In genomic region chr10:10468699-10469547, GRCm38 (mm10) we compare ENCODE assay signal across 9 mouse cellular contexts. TPM values are rescaled to one million over a fixed set of nuclear protein-coding genes. Genes with fewer than 3 reads are reported as not detected.
DNase-seq lines count a peak whose midpoint lies in the region; ATAC-seq and TF ChIP-seq lines count a peak whose summit lies in the region.
"Had no signal": no experiment of that assay in that cellular context is flagged by ENCODE, and none has a peak within 500 bp of the region (broad histone marks: within the 10 kb centered on the region; RNA-seq: fewer than 3 reads in every experiment).

No protein-coding gene starts in this region.

- TF ChIP-seq EP300 in heart, adult 2 months (IDR thresholded peaks at IDR 0.05; ENCODE audit: insufficient read depth, low read depth, low read length): no peak

- no peak overlapping the region for H3K27ac ChIP-seq in heart, adult 2 months
- H3K27ac ChIP-seq in bone marrow, adult 2 months (ENCODE audit: control insufficient read depth, insufficient read depth, low read depth, low read length, poor library complexity): peak overlapping the region; percentile 35; the same call in 1 of the 2 replicates
- H3K27ac ChIP-seq in forebrain, postnatal 0 days (ENCODE audit: low read depth, low read length): no peak overlapping the region
- H3K27ac ChIP-seq in liver, embryonic 16.5 days (ENCODE audit: low read length): peak overlapping the region; percentile 61
- H3K27ac ChIP-seq in kidney, embryonic 15.5 days: no peak overlapping the region
- H3K27ac ChIP-seq: neural tube, embryonic 12.5 days had no signal

- ATAC-seq in forebrain, postnatal 0 days: peak; percentile 69
- ATAC-seq in liver, embryonic 16.5 days (ENCODE audit: low read depth): peak; percentile 38; the same call in 1 of the 2 replicates
- no peak for ATAC-seq in kidney, embryonic 15.5 days (replicated peaks; ENCODE audit: low FRiP score)

- H3K4me1 ChIP-seq in heart, adult 2 months (ENCODE audit: control insufficient read depth, insufficient read depth, low read length): no peaks in the 10 kb centered on the region
- H3K4me1 ChIP-seq in bone marrow, adult 2 months (ENCODE audit: control insufficient read depth, insufficient read depth, low read length): peaks cover 2% of the 10 kb centered on the region
- peaks cover 10% of the 10 kb centered on the region for H3K4me1 ChIP-seq in forebrain, postnatal 0 days (ENCODE audit: insufficient read depth)
- H3K4me1 ChIP-seq in liver, embryonic 16.5 days (ENCODE audit: control insufficient read depth, low read depth, low read length): no peaks in the 10 kb centered on the region; the same call in 1 of the 2 replicates
- peaks cover 6% of the 10 kb centered on the region for H3K4me1 ChIP-seq in kidney, embryonic 15.5 days

- H3K4me3 ChIP-seq in heart, adult 2 months: no peak overlapping the region
- H3K4me3 ChIP-seq in bone marrow, adult 2 months (replicated peaks; ENCODE audit: control insufficient read depth, low read depth, low read length): no peak overlapping the region
- H3K4me3 ChIP-seq in forebrain, postnatal 0 days (ENCODE audit: low read depth, low read length): no peak overlapping the region
- H3K4me3 ChIP-seq in liver, embryonic 16.5 days (ENCODE audit: low read depth, low read length): no peak overlapping the region
- H3K4me3 ChIP-seq in kidney, embryonic 15.5 days (replicated peaks): no peak overlapping the region
- H3K4me3 ChIP-seq: neural tube, embryonic 12.5 days had no signal

- H3K27me3 ChIP-seq in heart, adult 2 months (ENCODE audit: control insufficient read depth, insufficient read depth, low read length): no peaks in the 10 kb centered on the region
- H3K27me3 ChIP-seq in forebrain, postnatal 0 days (ENCODE audit: insufficient read depth, low read length): no peaks in the 10 kb centered on the region
- no peaks in the 10 kb centered on the region for H3K27me3 ChIP-seq in liver, embryonic 16.5 days (ENCODE audit: control insufficient read depth, insufficient read depth, low read depth, low read length)
- H3K27me3 ChIP-seq in kidney, embryonic 15.5 days: no peaks in the 10 kb centered on the region
- H3K27me3 ChIP-seq: neural tube, embryonic 12.5 days had no signal

- 32% methylated on average over 6 of the region's 6 CpGs for WGBS in heart, adult 2 months
- WGBS in bone marrow, adult 2 months: 3% methylated on average over 6 of the region's 6 CpGs
- 34% methylated on average over 6 of the region's 6 CpGs for WGBS in forebrain, postnatal 0 days
- WGBS in liver, embryonic 16.5 days (ENCODE audit: insufficient replicate concordance): 26% methylated on average over 6 of the region's 6 CpGs
- WGBS in kidney, embryonic 15.5 days: 46% methylated on average over 6 of the region's 6 CpGs

- DNase-seq in heart, adult 8-10 months (ENCODE audit: low spot score): peak; percentile 3
- no peak for DNase-seq in heart, adult 2 months
- DNase-seq in forebrain, postnatal 0 days: peak; percentile 7
- DNase-seq in gastrocnemius, postnatal 10 days: no peak
- DNase-seq: kidney, adult 18-20 months had no signal

- H3K36me3 ChIP-seq in heart, adult 2 months (ENCODE audit: control insufficient read depth, insufficient read depth, low read length): no peaks in the 10 kb centered on the region
- H3K36me3 ChIP-seq in forebrain, postnatal 0 days (ENCODE audit: insufficient read depth): no peaks in the 10 kb centered on the region
- H3K36me3 ChIP-seq in liver, embryonic 16.5 days (ENCODE audit: control insufficient read depth, insufficient read depth): no peaks in the 10 kb centered on the region
- H3K36me3 ChIP-seq in kidney, embryonic 15.5 days: no peaks in the 10 kb centered on the region
- H3K36me3 ChIP-seq: neural tube, embryonic 12.5 days had no signal

- no peak overlapping the region for H3K9ac ChIP-seq in heart, adult 2 months (ENCODE audit: low read depth, low read length)
- no peak overlapping the region for H3K9ac ChIP-seq in forebrain, postnatal 0 days
- no peak overlapping the region for H3K9ac ChIP-seq in liver, embryonic 16.5 days (ENCODE audit: low read depth, low read length)
- no peak overlapping the region for H3K9ac ChIP-seq in kidney, embryonic 15.5 days
- H3K9ac ChIP-seq: neural tube, embryonic 12.5 days had no signal

- H3K9me3 ChIP-seq in forebrain, postnatal 0 days (ENCODE audit: low read length): no peaks in the 10 kb centered on the region
- H3K9me3 ChIP-seq in liver, embryonic 16.5 days (replicated peaks; ENCODE audit: control insufficient read depth, low read length): no peaks in the 10 kb centered on the region
- H3K9me3 ChIP-seq in kidney, embryonic 15.5 days (replicated peaks): no peaks in the 10 kb centered on the region
- H3K9me3 ChIP-seq: neural tube, embryonic 12.5 days had no signal

- no peak overlapping the region for H3K4me2 ChIP-seq in forebrain, postnatal 0 days (ENCODE audit: low read depth)
- H3K4me2 ChIP-seq in liver, embryonic 16.5 days (ENCODE audit: low read depth, low read length): 0 out of 2 replicates have a peak overlapping the region, but pooled peaks have one; percentile 13
- no peak overlapping the region for H3K4me2 ChIP-seq in kidney, embryonic 15.5 days
- H3K4me2 ChIP-seq: neural tube, embryonic 12.5 days had no signal

- TF ChIP-seq CTCF in heart, adult 2 months (IDR thresholded peaks at IDR 0.05): no peak
- TF ChIP-seq CTCF in bone marrow, adult 2 months (IDR thresholded peaks at IDR 0.05; ENCODE audit: control insufficient read depth, insufficient read depth, low read length): no peak
- TF ChIP-seq CTCF in forebrain, postnatal 0 days (IDR thresholded peaks at IDR 0.05; ENCODE audit: low read depth): no peak

- TF ChIP-seq POLR2A in heart, adult 2 months (IDR thresholded peaks at IDR 0.05; ENCODE audit: insufficient read depth, low read depth, low read length): no peak
- TF ChIP-seq POLR2A in bone marrow, adult 2 months (IDR thresholded peaks at IDR 0.05; ENCODE audit: borderline replicate concordance, control insufficient read depth, low read depth, low read length): no peak

- intact Hi-C loops in heart, adult 2 months (cut with DNase I): no loop called here

- H3K79me2 ChIP-seq in heart, adult 2 months (replicated peaks; ENCODE audit: control insufficient read depth, insufficient read depth, low read length): no peaks in the 10 kb centered on the region

RNA-seq across cellular contexts. Expression of gene Adgb, which starts 3.2 kb away (rescaled TPM):
- under 1 TPM in 1 of 4 experiments, not detected in 3; 0.14 TPM for total RNA-seq in heart, adult 8-10 months (2022)
- under 1 TPM in 1 of 2 experiments, not detected in 1; 0.07 TPM for total RNA-seq in heart, adult 2 months (2021)
- 0.18 and 0.27 TPM in 2 replicates for polyA plus RNA-seq in heart, adult 2 months (2012; rRNA removed)
- polyA plus RNA-seq in bone marrow, adult 2 months (2011; ENCODE audit: insufficient read depth, insufficient read length, low replicate concordance, missing spikeins): 0.54 TPM in 1 of 2 replicates, not detected in the other
- 0.62 and 0.95 TPM in 2 replicates for total RNA-seq in forebrain, postnatal 0 days (2014; rRNA removed)
- polyA plus RNA-seq in forebrain, postnatal 0 days (2015; fragmentation: Nextera tagmentation; extraction: Ambion mirVana): 0.16 and 0.30 TPM in 2 replicates
- polyA plus RNA-seq in liver, embryonic 16.5 days (2015; fragmentation: Nextera tagmentation; extraction: Ambion mirVana): 0.53 and 0.54 TPM in 2 replicates
- polyA plus RNA-seq in kidney, embryonic 15.5 days (2015; fragmentation: Nextera tagmentation; extraction: Ambion mirVana): 0.12 and 0.13 TPM in 2 replicates
- total RNA-seq in gastrocnemius, postnatal 10 days (2021): under 1 TPM in 1 of 2 experiments, not detected in 1; 0.09 TPM

Comparison
In these comparisons a context has a peak if more than half of its experiments do, and no peak if none do; other contexts are left out.
1. DNase-seq: peak in heart, adult 8-10 months (single experiment) and forebrain, postnatal 0 days (single experiment); none in heart, adult 2 months (0 of 2) and gastrocnemius, postnatal 10 days (single experiment).
2. H3K27ac ChIP-seq: peak in bone marrow, adult 2 months (single experiment) and liver, embryonic 16.5 days (single experiment); none in heart, adult 2 months (single experiment), forebrain, postnatal 0 days (single experiment) and kidney, embryonic 15.5 days (single experiment).